Mouse (Mus musculus) adrenal gland, postnatal 14 days (tissue): ENCODE measurements at regions not wholly inside any gene's neighbourhood (a gene's known extent, or its start where the extent isn't known, plus 50 kb on each side); places are given as distances from the start of the nearest gene placed in this dataset.

Experiments used
- DNase-seq: peaks from one replicate; pipeline ENCODE4 v3.0.0; 2021; ENCODE audit warnings: mixed read lengths

GRCm38 (mm10) chr19:52048378-52048978 lies 215.6 kb upstream of the Ins1 start:
- DNase-seq, result no peak

- DNase-seq, result no peak
Observed at GRCm38 (mm10) chr19:52068806-52069205, 195.3 kb upstream of the Ins1 start.

- DNase-seq, result no peak
Observed at GRCm38 (mm10) chr19:52069919-52070528, 194.1 kb upstream of the Ins1 start.

GRCm38 (mm10) chr19:52071234-52071633 lies 192.9 kb upstream of the Ins1 start:
- no peak for DNase-seq

GRCm38 (mm10) chr19:52079020-52079419 lies 185.1 kb upstream of the Ins1 start:
- peak; percentile 20 for DNase-seq

GRCm38 (mm10) chr19:52112398-52112797 lies 151.7 kb upstream of the Ins1 start:
- DNase-seq, result no peak
